Mouse (Mus musculus) c-Kit-negative CD71-positive TER-119-positive erythroid progenitor cells, embryonic 14.5 days (primary cell): ENCODE data around the gene Slc39a3.
"Not testable (repeated sequence)": the region's sequence is repeated elsewhere in the genome, so short reads cannot be mapped to it uniquely, and the experiment has no call there.

Source experiments
- DNase-seq: peaks from one replicate; pipeline ENCODE4 v3.0.0-alpha.2; 2013; ENCODE audit warnings: low read depth, low spot score

Gene Slc39a3

DNA sequence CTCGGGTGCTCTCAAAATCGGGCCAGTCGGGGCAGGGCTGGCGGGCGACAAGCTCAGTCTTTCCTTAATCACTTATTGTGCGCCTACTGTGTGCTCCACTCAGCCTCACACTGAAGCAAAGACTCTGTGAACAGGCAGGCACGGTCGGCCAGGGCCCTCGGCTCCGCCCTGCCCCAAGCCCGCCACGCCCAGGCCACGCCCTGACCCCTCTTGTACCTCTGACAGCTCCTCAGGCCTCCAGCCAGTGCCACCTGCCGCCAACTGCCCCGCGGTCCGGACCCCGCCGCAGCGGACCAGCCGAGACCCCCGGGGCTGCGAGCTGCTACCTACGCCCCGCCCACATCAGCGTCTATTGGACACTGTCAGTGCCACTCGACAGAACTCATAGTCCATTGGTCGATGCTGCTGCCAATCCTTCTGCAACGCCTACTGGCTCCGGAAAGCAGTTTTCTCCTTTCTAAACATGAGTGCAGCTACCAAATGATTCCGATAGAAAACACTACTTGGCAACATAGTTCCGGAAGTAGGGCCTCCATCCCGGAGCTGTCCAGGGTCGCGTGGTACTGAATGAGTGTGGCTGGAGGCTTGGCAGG, at the start of gene Slc39a3:
Gene Slc39a3 (minus strand): TSS at position 439 of the 593 bp plus-strand sequence.
- DNase-seq: peak; percentile 96

DNA sequence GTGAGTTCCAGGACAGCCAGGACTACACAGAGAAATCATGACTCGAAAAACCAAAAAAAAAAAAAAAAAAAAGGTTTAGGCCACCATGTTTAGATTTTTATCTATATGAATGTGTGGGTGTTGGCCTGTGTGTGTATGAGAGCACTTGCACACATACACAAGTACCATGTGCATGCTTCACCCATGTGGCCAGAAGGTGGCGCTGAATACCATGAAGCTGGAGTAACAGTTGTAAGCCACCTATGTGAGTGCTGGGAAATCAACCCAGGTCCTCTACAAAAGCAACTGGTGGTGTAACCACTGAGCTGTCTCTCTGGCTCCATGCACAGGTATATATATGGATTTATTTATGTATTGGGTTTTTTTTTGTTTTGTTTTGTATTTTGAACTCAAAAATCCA, 49.8 kb upstream of the Slc39a3 start:
- DNase-seq: peak; percentile 22

DNA sequence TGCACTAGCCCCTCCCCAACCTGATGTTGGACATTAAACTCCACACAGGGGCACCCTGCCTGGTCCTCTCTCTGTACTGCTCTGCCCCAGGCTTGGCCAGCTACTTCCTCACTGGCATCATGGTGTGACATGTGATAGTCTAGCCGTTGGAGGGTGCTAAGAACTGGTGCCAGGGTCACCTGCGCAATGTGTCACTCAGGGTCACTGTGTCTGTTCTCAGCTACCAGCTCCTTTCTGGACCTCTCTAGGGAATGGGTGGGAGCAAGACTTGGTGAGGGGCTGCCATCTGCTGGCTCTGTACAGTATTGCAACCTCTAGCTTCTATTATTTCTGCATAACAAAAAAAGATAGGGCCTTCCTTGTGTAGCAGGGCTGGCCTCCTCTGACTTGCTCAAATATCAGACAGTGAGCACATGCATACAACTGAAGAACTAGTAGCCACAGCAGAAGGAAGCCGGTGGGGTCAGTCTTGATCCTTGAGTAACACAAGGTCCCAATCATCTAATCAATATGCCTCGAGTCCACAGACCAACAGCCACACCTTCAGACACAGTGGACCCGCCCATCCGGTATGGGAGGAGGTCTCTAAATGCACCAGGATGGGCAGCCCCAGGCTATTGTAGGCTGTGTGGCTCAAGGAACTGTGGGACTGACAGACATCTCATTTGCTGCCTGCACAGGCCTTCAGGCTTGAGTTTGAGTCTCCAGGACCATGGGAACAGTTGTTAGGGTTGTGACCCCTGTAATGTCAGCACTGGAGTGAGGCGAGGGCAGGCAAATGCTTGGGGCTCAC, 45.1 kb upstream of the Slc39a3 start:
- DNase-seq: peak; percentile 54

DNA sequence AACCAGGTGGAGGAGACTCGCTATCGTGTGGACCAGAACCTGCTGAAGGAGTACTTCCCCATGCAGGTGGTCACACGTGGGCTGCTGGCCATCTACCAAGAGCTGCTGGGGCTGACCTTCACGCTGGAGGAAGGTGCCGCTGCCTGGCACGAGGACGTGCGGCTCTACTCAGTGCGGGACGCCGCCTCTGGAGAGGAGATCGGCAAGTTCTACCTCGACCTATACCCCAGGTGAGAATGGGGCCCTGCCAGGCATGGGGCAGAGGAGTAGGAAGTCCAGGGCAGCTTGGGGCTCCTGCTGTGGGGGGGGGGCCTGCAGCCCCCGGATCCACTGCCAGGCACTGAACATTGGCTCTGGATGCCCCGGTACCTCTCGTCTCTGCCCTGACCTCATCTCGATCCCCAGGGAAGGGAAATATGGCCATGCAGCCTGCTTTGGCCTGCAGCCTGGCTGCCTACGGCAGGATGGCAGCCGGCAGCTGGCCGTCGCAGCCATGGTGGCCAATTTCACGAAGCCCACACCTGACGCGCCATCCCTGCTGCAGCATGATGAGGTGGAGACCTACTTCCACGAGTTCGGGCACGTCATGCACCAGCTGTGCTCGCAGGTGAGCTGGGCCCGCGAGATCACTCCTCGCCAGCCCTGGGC, 42.9 kb upstream of the Slc39a3 start:
- DNase-seq: no peak

DNA sequence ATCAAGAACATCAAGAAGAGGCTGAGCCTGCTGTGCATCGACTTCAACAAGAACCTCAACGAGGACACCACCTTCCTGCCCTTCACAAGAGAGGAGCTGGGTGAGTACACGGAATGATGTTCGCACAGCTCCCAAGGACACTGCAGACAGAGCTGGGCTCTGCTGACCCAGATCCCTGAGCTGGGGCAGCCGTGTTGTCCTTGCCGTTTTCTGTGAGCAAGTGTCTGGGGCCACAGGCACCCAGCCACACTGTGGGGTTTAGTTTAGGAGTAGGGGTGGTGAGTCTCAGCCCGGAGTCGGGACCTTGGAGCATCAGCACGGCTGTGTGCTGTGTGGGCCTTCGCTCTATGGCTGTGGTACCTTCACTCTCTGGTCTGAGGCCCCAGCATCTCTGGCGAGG, 40.7 kb upstream of the Slc39a3 start:
- no peak for DNase-seq

DNA sequence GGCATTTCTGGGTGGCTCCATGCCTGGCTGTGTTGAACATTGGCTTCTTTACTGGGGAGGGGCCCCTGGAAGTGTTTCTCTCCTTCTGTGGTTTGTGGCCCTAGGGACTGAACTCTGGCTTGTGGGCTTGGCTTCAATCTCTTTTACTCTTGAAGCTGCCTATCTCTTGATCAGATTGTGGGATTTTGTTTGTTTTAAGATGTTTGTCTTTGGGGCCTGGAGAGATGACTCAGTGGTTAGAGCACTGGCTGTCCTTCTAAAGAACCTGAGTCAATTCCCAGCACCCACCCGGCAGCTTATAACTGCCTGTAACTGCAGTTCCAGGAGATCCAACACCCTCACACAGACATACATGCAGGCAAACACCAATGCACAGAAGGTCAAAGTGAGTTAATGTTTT, 39.1 kb upstream of the Slc39a3 start:
- DNase-seq: no peak

DNA sequence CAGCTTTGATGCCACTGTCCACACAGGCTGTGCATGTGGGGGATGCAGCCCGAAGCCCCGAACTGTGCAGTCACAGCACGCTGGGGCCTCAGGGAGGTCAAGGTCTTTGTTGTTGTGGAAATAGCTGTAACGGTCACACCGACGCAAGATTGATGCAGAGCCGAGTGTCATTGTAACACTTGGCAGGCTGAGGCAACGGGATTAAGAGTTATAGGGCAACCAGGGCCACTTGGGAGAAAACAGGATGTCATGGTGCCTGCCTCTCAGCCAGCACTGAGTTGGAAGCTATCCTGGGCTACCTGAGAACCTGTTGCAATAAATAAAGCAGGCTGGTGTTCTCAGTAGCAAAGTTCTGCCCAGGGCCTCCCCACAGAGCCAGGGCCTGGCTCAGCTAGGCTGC, 38.5 kb upstream of the Slc39a3 start:
- no peak for DNase-seq

DNA sequence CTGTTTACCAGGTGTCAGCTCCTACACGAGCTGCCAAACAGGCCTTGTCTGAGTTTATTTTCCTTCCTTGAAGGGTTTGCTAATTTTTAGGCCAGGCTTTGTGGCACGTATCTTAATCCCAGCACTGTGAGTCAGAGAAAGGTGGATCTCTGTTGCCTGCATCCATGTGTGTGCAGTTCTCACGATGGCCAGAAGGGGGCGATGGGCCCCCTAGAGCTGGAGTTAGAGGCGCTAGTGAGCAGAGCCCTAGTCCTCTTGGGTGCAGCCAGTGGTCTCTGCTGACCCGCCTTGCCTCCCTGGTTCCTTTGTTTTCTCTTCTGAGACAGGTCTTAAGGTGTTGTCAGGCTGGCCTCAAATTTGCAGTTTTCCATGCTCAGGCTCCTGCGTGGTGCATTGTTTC, 36.2 kb upstream of the Slc39a3 start:
- no peak for DNase-seq

DNA sequence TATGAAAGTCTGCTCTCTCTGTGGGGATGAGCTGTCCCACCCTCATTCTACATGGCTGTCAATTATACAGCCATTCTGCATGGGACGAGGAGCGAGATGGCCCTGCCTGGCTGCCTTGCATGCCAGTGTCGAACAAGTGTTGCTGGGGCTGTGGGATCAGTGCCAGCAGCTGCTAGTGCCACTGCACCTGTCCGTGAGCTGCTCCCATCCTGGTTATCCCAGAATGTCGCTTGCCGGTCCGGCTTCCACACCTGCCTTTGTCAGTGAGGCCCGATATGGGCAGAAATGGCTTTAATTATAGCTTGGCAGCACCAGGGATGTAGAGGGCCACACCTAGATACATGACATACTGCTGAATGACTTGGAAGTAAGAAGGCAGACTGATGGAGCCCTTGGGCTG, 35.1 kb upstream of the Slc39a3 start:
- DNase-seq: no peak

DNA sequence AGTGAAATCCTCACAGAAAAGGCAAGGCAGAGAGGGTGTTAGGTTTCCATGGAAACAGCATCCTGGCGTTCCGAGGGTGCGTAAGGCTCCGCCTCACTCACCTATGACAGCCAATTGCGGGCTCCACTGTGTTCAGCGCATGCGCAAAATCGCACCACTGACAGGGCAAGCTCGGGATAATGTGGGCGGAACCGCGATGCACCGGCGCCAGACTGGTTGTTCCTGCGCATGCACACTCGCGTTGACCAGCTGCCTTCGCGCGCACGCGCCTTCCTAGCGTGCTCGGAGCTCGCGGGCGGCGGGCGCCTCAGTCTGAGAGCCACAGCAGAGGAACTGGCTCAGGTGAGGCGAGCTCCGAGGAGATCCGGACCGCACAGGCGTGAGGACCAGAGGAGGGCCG, 32.6 kb upstream of the Slc39a3 start, which contains the start of gene Thop1:
Gene Thop1 (plus strand): TSS at position 200 of the 400 bp plus-strand sequence.
- peak; percentile 96 for DNase-seq

DNA sequence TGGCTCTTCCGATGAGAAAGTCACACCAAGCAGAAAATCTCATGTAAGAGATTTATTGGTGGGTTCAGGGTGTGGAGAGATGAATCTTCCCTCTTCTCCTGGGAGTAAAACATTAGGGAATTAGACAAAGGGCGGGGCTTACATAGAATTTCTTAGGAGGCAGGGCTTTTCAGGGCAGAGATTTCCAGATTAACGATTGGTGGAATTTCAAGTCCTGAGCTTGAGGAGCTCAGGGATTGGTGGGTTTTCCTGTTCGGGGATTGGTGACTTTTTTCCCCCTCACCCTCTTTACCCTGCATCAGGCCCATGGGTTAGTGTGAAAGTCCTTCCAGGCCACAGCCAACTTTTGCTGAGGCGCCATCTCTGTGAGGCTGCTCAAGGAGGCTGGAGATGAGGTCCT, 31.5 kb upstream of the Slc39a3 start:
- no peak for DNase-seq

DNA sequence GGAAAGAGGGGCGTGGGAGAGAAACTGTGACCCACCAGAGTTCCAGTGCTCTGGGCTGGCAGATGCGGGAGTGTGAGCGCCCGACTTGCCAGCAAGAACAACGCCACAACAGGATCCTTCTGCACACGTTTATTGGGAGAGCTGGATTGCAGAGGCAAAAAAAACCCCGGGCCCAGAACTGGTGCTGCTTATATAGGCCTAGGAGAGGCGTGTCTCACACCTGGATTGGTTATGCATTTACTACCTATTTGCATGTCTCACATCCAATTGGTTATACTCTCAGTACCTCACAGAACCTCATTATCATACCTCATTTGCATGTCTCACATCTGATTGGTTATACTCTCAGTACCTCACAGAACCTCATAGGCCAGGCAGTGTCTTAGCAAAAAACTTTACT, 27.3 kb upstream of the Slc39a3 start:
- DNase-seq: not testable (repeated sequence)

DNA sequence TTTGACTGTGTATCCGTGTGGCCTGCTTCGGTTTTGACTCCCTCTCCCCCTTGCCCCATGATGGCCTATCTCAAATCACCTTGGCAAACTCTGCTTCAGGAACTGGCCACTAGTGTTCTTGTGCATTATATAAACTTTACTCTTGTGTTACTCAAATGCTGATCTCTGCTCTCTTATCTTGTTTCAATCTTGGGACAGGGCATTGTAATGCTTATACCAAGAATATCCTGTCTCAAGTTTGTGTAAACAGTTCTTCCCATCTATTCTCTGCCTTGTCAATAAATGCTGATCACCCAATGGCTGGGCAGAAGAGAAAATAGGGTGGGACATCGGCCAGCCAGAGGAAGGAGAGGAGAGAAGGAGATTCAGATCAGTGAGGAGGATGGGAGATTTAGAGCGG, 25.5 kb upstream of the Slc39a3 start:
- DNase-seq: no peak

DNA sequence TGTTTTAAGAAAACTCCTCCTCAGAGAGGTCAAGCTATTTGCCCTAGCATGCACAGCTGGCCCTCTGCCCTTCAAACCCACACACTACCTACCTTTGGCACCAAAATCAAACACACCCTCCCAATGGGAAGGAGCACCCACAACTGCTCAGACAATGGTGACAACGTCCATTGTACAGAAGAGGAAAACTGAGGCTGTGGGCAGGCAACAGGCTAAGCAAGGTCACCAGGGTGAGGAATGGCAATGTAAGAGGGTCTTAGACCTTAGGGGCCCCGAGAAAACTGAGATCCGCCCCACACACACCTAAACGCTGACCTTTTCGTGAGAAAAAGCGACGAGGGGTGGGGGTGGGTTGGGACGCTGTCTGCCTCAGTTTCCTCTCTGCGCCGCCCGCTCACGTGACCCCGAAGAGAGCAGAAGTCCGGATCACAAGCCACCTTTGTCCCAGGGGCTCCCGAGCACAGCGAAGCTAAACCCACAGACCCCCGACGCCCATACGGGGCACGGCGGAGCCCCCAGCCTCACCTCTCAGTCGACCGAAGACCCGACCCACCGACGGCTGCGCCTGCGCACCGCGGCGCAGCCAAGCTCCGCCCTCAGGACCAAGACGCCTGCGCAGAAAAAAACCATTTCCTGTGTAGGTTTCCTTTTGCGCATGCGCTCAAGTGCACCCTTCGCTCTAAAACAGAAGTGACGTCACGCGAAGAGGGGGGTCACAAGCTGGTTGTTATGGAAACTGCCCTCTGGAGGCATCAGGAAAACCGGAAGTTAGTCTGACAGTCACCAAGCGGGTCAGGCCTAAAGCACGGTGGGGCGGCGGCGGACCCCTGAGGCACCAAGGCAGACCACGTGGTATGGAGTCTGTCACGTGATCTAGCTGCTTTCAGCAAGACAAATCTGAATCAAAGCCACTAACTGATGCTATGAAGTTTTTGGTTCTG, 22.6 kb upstream of the Slc39a3 start, which contains the start of gene Sgta:
Gene Sgta (minus strand): TSS at position 579 of the 941 bp plus-strand sequence.
- peak; percentile 94 for DNase-seq

DNA sequence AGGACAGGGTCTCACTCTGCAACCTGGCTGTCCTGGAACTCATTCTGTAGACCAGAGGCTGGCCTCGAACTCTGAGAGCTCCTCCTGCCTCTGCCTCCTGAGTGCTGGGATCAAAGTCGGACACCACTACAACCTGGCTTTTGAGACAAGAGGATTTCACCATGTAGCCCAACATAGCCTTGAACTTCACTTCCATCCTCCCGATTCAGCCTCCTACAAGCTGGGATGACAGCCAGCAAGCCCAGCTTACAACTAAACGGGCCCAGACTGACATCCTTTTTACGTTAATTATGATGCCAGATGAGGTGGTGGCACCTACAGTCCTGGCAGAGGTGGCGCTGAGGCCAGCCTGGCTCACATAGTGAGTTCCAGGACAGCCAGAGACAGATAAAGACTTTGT, 21.7 kb upstream of the Slc39a3 start:
- DNase-seq: no peak

DNA sequence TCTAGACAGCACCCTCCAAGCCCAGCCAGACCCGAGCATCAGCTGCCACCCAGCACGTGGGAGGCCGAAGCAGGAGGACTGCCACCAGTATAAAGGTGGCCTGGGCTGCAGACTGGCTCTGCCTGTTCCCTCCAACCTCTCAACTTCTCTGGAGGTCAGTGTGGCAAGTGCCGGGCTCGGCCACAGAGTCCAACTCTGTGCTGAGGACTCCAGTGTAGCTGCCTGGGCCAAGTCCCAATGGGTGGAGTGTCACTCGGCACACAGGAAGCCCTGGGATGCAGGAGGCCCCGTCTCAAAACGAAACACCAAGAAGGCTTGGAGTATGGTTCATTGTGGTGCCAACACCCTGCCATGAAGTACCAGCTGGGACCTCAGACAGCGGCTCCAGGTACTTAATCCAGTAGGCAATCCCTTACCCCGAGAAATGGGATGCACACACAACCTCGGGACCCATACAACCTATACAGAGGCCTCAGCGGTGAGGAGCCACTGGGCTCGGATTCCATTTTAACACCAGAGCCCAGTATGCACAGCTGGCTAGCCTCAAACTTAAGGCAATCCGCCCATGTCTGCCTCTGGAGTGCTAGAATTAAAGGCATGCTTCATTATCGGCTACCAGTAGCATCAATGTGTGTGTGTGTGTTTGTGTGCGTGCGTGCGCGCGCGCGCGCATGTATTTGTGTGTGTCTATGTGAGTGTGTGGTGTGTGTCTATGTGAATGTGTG, 20.3 kb upstream of the Slc39a3 start:
- no peak for DNase-seq

DNA sequence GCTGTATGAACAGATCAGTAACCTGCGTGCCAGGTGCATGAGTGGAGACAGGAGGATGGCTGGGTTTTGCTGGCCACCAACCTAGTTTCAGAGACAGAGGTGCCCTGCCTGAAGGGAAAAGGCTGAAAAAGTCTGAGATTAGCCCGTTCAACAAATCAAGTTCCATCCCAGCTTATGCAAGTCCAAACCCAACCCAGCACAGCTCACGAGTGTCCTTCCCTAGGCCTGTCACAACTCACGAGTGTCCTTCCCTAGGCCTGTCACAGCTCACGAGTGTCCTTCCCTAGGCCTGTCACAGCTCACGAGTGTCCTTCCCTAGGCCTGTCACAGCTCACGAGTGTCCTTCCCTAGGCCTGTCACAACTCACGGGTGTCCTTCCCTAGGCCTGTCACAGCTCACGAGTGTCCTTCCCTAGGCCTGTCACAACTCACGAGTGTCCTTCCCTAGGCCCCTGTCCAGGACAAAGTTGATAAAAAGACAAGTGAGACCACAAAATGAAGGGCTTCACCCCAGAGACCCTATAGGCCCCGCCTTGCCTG, 18.6 kb upstream of the Slc39a3 start:
- DNase-seq: not testable (repeated sequence)

DNA sequence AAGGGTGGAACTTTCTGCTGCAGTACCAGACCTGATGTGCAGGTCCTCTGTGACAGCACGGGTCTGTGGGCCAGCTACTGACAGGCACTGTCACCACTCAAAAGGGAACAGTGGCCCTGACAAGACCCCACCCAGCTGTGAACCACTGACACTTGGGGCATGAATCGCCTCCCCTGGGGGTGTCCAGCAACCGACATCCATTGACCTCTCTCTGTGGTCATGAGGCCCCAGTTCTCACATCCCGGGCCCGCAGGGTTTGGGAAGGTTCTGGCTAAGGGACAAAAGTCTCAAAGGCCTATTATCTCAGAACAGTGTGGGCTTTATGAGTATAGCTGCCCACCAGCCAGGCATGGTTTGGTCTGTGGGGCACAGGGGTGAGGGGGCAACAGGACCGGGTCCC, 17.9 kb upstream of the Slc39a3 start:
- DNase-seq: no peak

DNA sequence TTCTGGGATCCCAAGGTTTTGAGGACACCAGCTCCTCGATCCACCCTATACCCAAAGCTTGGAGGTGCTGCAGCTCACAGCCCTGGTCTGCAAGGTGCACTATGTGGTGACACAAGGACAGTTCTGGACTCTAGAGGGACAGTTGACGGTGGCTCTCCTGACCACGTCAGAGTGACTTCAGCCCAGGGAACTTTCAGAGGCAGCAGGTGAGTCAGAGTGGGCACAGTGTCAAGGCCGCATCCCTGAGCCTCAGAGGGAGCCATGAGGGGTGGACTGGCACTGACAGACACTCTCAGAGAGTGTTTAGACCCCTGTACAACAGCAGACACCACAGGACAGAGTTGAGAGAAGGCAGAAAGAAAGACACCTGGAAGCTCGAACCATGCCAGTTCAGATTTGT, 15.4 kb upstream of the Slc39a3 start:
- DNase-seq: no peak

DNA sequence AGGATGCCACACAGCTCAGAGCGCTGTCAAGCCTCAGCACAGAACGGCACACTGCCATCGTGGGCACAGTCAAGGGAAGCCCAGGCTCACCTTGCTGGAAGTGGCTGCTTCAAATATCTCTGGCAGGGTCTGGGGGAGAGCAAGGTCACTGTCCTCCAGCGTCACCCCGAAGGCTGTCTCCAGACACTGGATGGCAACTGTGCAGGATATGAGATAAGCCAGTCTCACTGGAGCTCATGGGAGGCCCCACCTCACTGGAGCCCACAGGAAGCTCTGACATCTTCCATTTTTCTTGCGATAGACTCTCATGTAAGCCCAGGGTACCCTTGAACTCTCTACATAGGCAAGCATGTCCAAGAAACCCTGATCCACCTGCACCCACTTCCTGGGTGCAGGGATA, 13.9 kb upstream of the Slc39a3 start:
- DNase-seq: no peak

DNA sequence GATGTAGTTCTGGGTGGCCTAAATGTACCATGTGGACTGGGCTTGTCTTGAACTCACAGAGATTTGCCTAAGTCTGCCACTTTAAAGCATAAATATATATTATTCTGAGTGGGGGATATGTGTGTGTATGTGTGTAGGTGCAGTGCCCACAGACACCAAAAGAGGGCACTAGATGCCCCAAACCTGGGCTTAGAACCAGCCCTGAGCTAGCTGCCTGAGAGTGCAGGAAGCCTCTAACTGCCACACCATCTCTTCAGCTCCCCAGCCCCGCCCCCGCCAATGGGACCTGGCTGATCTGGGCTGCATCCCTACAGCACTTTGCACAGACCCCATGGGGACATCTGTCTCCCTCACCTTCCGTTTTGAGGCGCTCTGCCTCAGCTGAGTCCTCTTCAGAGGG, 13.4 kb upstream of the Slc39a3 start:
- no peak for DNase-seq
